Mouse (Mus musculus) T-helper 17 cell (primary cell): ENCODE measurements around the gene Apba2.

Experiments used
- in situ Hi-C, 2 experiments: fragments of 300-600 bp; cut with MboI, MseI; formaldehyde crosslinking; loops; 1 replicate in 1 of 2; 2 replicates in 1 of 2; pipeline ENCODE4 v1.15.1; 2025; ENCODE audit warnings: high pct_unique_total_duplicates in 2 of 2

The Apba2 gene

DNA sequence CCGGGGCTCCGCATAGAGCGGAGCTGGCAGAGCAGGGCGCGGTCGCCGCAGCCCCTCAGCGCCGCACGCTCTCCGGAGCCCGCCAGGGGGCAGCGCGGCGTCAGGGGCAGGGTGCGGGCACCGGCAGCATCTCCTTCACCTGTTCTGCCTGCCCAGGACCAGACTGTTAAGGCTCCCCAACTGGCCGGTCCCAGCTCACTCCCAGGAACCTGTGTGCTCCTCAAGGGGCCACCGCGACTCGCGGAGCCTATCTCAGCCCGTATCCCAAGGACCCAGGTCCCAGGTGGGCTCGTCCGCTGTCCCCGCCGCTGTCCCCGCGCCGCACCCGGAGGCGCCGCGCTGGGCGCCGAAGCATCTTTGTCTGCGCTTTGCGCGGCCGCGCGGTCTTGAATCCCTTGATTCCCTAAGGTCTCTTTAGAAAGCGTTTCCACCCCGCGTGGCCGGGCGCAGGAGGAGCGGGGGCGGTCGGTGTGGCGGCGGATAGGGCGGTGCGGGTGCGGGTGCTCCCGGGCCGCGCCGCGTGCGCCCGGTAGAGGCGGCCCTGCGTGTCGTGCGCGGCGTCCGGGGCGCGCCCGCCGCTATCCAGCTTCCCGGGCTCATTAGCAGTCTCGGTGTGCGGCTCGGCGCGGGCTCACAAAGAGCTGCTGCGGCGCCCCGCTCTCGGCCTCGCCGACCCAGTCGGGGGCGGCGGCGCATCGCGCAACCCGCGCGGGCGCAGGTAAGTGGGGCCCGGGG is at the start of gene Apba2:
Apba2 (plus strand) TSS at position 171 of the 735 bp plus-strand sequence.
- in situ Hi-C loops = no loop called here

DNA sequence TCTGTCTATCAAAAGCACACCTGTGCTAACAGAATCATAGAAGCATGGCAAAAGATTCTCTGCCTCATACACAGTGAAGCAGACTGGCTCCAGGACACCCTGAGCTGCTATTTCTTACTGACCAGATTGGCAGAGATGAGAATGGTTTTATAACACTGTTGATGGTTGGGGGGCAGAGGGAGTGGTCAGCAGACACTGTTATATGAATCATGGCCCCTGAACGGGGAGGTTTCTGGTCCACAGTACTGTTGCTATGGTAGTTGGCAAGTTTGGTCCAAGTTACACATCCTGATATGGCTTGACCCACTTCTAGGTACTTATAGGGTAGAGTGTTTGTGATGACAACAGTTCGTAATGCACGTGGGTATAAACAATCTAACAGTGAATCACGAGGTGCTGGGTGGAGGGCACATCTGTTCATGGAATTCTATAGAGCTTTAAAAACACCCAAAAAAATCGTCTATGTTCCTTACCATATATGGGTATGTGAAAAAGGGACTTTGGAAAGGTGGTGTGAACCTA is 49.6 kb upstream of the Apba2 start:
- in situ Hi-C loops = no loop called here

DNA sequence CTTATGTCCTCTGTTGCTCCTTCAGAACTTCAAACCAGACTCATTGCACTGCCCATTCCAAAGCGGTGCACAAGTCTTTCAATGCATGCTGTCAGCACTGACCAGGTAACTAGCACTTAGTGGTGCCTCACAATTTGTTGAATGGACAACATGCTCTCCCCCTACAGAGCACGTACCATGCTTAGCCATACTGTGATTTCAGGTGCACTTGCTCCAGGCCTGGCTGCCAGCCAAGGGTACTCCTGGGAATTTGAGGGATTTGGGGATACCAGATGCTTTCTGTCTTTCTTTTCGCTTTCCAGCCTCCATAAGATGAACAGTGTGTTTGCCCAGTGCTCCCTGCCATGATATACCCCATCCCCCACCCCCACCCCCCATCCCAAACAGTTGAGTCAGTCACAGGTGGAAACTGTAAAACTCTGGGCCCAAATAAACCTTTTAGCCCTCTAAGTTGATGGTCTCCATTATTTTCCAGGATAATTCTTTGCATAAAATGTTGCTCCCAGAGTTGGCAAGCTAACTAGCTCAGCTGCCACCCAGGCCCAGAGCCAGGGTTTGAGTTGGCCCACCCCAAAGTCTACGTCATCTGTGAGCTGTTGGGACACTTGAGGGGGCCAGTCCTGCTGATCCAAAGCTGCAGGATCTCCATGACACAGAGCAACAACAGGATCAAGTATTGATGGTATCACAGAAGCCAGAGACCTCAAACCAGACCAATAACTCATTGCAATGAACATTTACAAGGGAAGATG is 48.9 kb upstream of the Apba2 start:
- in situ Hi-C loops = no loop called here

- in situ Hi-C loops = no loop called here
These were observed 45.3 kb upstream of the Apba2 start for GRCm38 (mm10) chr7:64456176-64456575.

- in situ Hi-C loops = no loop called here
These were observed 44.8 kb upstream of the Apba2 start for GRCm38 (mm10) chr7:64456676-64457075.

- in situ Hi-C loops = no loop called here
These were observed 43.7 kb upstream of the Apba2 start for GRCm38 (mm10) chr7:64457811-64458210.

GRCm38 (mm10) chr7:64497438-64497837 is 4.1 kb upstream of the Apba2 start:
- in situ Hi-C loops = no loop called here

DNA sequence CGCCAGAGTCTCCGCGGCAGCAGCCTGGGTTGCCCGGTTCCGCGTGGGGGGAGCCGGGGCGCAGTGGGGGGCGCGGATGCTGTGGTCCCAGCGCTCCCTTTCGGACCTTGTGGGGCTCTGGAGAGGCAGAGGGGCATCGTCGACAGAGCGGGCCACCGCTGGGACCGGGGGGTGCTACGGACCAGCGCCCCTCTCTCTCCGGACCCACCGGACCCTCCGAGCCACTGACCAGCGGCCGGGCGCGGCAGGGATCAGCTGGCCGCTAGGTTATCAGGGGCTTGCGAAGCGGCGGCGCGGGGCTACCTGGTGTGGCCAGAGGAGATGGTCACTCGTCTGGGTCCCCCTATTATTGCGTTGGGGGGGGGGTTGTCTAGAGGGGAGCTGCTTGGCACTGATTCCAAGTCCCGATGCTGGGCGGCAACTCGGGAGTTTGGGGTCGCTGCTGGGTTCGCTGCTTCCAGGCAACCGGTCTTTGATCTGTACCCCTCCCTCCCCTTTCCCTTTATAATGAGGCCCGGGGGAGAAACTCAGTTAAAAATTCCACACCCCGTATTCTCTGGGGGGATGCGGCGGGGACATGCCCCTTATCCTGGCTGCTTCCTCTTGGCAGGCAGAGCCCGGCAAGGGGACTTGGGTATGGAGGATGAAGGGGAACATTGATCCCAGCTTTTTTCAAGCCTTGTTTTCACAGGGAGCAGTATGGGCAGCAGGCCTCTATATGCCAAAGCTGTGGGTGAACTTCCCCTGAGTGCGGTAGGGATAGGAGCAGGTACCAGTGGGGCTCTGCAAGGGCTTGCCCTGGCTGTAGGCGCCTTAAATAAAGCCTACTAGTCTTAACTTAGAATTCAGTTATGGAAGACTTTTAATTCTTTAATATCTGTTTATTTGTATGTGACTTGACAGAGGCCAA is 1.0 kb downstream of the Apba2 start:
- in situ Hi-C loops = no loop called here

DNA sequence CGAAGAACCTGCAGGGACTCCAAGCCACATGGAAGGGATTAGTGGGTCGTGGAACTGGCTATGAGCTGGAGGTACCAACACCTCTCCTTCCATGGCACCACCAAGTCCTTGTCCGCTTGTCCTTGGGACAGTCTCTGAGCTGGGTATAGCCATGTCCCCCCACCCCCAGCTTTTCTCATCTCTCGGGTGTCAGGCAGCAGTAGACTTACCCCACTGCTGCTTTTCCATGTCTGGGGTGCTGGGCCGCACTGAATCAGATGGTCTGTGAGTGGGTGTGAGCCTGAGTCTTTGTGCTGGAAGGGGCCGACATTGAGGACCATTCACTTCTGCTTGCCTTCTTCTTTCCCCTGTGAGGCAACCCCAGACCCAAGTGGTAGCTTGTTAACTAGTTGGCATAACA is 2.1 kb downstream of the Apba2 start:
- in situ Hi-C loops = no loop called here

- in situ Hi-C loops = no loop called here
These were observed 3.3 kb downstream of the Apba2 start for GRCm38 (mm10) chr7:64504691-64505231.

DNA sequence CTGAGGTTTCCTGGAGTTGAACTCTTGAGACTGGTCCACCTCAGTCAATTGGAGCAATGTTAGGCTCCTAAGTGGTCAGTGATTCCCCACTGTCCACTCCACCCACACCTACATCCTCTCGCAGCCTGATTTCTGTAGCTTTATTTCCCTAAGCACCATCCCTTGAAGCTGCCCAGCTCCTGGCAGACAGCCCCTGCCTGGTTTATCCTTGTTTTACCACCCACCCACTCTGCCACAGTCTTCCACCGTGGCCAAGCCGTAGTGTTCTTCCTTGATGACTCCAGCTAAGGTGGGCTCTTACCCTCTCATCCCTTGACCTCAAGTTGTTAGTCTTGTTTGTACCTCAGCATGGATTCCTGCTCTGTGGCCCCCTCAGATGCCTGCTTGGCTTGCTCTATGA is 4.1 kb downstream of the Apba2 start:
- in situ Hi-C loops = no loop called here

- in situ Hi-C loops = no loop called here
These were observed 7.3 kb downstream of the Apba2 start for GRCm38 (mm10) chr7:64508826-64509225.

DNA sequence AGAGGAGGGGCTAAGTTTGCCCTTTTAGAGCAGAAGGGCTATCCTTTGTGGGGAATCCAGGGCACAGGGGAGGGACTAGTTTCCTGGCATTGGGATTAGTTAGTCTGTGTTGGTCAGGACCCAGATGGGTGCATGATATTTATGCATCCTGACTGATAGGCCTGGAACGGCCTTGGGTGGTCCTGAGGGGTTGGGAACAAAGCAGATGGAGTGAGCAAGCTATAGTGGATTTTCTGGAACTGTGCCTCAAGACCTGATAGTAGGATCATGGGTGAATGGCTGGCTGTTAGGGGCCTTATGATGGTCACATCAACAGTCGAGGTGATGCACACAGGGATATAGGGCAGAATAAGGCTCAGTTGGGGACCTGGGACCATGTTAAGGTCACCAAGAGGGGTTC is 8.4 kb downstream of the Apba2 start:
- in situ Hi-C loops = no loop called here

DNA sequence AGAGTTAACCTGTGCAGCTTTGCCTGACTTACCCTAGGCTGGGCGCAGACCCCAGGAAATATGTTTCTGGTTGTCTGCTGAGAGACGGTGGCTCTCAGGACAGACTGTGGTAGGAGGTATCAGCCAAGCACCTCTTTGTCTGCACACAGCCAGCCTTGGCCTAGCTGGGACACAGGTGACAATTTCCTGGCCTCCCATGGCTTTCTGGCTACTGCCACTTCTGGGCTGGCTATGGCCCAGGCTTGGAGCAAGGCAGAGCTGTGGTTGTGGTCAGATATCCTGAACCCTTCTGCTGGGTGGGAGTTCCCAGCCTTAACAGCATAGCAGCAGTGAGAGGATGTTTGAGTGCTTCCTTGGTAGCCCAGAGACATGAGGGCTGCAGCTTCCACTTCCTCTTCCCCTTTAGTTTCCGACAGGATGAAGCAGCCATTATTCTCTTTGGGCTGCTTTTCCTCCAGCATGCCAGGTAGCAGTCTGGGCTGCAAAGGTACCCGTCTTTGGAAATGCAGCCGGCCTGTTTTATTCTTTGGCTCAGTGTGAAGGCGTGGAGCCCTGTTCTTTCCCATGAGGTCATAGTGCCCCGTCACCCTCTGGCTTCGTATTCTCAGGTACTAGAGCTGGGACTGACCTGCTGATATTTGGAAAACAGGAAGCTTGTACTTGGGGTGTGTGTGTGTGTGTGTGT is 9.2 kb downstream of the Apba2 start:
- in situ Hi-C loops = no loop called here

DNA sequence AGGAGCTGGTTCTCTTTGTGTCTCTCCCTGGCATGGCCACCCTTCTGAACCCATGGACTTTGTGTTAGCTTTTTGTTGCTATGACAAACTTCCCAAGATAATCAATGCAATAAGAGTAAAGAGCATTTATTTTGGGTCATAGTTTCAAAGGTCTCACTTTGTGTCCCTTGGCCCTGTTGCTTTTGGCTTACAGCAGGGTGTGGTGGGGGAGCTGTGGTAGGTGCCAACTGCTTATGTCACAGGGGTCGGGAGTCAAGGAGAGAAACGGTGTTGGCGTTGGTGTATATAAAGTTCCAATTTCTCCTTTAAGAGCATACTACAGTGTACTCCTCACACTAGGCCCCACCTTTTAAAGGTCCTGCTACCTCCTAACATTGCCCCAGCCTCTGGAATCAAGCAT is 12.1 kb downstream of the Apba2 start:
- in situ Hi-C loops = no loop called here

DNA sequence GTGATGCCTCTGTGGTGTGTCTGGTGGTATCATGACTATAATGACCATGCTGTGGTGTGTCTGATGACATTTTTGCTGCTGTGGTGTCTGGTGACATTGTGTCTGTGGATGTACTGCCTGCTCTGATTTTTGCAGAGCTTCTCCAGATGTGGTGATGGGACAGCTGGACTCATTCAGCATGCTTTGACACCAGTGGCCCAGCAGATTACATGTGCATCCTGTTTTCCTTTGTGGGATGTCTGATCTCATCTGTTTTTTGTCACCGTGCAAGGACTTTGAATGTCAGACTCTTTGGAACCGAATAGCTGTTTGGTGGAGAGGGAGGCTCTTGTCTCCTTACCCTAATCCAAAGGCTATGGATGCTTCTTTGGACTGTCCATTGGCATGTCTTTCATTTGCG is 13.8 kb downstream of the Apba2 start:
- in situ Hi-C loops = no loop called here

- in situ Hi-C loops = no loop called here
These were observed 14.4 kb downstream of the Apba2 start for GRCm38 (mm10) chr7:64515891-64516290.

DNA sequence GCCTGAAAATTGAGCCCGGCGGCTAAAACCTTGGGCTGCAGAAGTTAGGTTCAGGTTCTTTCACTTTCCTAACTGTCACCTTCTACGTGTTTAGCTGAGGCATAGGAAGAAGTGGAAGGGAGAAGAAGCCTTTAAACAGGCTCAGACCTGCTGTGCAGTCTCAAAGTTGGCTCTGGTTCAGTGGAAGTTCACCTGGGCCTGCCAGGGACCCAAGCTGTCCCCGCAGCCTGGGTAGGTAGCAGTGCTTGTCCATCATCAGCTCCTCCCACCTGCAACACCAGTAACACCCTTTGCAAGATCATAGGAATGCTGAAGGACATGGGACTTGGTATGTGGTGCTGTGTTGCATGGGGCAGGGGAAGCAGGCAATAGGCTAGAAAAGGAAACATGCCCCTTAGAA is 17.6 kb downstream of the Apba2 start:
- in situ Hi-C loops = no loop called here

GRCm38 (mm10) chr7:64519521-64519920 is 18.0 kb downstream of the Apba2 start:
- in situ Hi-C loops = no loop called here

DNA sequence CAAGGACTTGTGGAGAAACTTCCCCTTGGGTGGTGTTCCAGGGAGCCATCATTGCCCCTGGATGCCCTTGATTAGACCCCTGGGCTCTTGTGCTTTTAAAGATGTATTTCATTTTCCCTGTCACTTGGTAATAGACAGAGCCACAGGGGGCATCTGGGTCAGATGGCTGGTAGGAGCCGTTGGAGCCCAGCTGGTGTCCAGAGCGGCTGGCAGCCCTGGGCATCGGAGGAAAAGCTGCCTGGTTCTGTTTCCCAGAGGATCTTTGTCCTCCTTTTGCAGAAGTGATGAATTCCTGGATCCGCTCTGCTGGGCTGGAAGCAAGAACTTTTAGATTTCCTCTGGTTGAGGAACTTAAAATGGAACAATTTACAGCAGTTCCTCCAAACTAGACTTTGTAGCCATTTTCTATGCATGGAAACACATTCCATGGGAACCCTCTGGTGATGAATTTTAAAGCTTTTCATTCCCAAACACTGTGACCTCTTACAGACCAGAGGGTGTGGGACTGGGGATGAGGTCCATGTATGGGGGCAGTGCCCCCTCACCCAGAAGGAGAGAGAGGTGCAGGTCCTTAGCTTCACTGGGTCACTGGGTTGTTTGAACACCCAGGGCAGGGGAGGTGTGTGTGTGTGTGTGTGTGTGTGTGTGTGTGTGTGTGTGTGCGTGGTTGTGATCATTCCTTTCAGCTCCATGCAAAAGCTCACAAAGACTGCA is 20.3 kb downstream of the Apba2 start:
- in situ Hi-C loops = no loop called here

DNA sequence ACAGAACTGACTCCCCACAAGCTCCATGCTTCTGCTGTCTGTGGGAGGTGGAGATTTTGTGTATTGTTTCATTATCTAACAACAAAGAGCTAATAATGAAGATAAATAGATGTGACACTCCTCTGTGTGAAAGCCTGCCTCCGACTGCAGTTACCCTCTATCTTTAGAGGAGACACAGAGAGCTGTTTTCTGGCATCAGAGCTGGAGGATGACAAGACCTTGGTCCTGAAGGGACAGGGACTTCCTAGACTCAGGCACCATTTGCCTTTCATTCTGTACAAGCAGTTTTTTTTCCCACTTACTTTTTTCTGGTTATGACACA is 20.9 kb downstream of the Apba2 start:
- in situ Hi-C loops = no loop called here
